Mouse (Mus musculus) limb, embryonic 11.5 days (tissue): ENCODE data around the gene Rsc1a1. TPM values are rescaled to one million over a fixed set of nuclear protein-coding genes. Genes with fewer than 3 reads are reported as not detected.
A peak's percentile ranks its signal among the peaks of the same experiment; 100 is the strongest.

Source experiments
- ATAC-seq: fragments of 200-750 bp; cut with Nextera tagmentation; 2 replicates; pipeline ENCODE4 v1.8.0; 2017; ENCODE audit warnings: low read depth; ENCODE audit not compliant: insufficient number of reproducible peaks, low FRiP score, low TSS enrichment
- DNase-seq: peaks from one replicate; pipeline ENCODE4 v3.0.0-alpha.2; 2015; ENCODE audit warnings: low spot score
- H3K27ac ChIP-seq: fragments of 300-500 bp; sonication (generic); replicated peaks from 2 replicates; pipeline ENCODE4 v1.5.1; 2014; ENCODE audit warnings: low read depth, mild to moderate bottlenecking, low read length
- H3K27me3 ChIP-seq: fragments of 300-500 bp; sonication (generic); 2 replicates; pipeline ENCODE4 v1.6.1; 2014; ENCODE audit warnings: mild to moderate bottlenecking, low read length, mixed read lengths; ENCODE audit not compliant: control insufficient read depth, insufficient read depth
- H3K36me3 ChIP-seq: fragments of 300-500 bp; sonication (generic); 2 replicates; pipeline ENCODE4 v1.6.1; 2014; ENCODE audit warnings: mild to moderate bottlenecking, low read length, moderate library complexity, mixed read lengths; ENCODE audit not compliant: control insufficient read depth, insufficient read depth
- H3K4me1 ChIP-seq: fragments of 300-500 bp; sonication (generic); 2 replicates; pipeline ENCODE4 v1.6.1; 2014; ENCODE audit warnings: low read length, mixed read lengths; ENCODE audit not compliant: control insufficient read depth, insufficient read depth
- H3K4me2 ChIP-seq: fragments of 300-500 bp; sonication (generic); 2 replicates; pipeline ENCODE4 v1.6.1; 2014; ENCODE audit warnings: low read depth, mild to moderate bottlenecking, moderate library complexity; ENCODE audit not compliant: severe bottlenecking
- H3K4me3 ChIP-seq: fragments of 300-500 bp; sonication (generic); 2 replicates; pipeline ENCODE4 v1.5.1; 2014; ENCODE audit warnings: low read depth, low read length
- H3K9ac ChIP-seq: fragments of 300-500 bp; sonication (generic); 2 replicates; pipeline ENCODE4 v1.6.1; 2014; ENCODE audit warnings: mild to moderate bottlenecking, low read length
- H3K9me3 ChIP-seq: fragments of 300-500 bp; sonication (generic); 2 replicates; pipeline ENCODE4 v1.6.1; 2016; ENCODE audit warnings: low read length; ENCODE audit not compliant: control insufficient read depth
- WGBS: fragments of 180-500 bp; shearing (Covaris S2); extraction: QIAGEN DNeasy Blood & Tissue Kit; methylation state at CpG from one replicate; pipeline ENCODE4 v1.1.7; 2014; 5-methylcytosine and 5-hydroxymethylcytosine counted together
- polyA plus RNA-seq: library from polyadenylated mRNA; unstranded; fragments of >200 nt; fragmentation: Nextera tagmentation; extraction: Ambion mirVana; gene quantifications from 2 replicates; pipeline ENCODE4 v1.2.1, GENCODE M21; 2014

The Rsc1a1 gene
- polyA plus RNA-seq, 1 experiment from 2014 or later = 3.5 TPM

- H3K4me1 ChIP-seq = peaks cover under 1% of the 10 kb centered on the region; the same call in 1 of the 2 replicates
- 94% methylated on average over 3 of the region's 3 CpGs for whole genome bisulfite sequencing
- DNase-seq (no peak), ATAC-seq (no peak)
- H3K36me3 ChIP-seq = peaks cover 19% of the 10 kb centered on the region
- no peak overlapping the region for H3K4me2 ChIP-seq
- H3K4me3 ChIP-seq = no peak overlapping the region
- H3K27ac ChIP-seq = no peak overlapping the region
- H3K9me3 ChIP-seq = no peaks in the 10 kb centered on the region
- no peaks in the 10 kb centered on the region for H3K27me3 ChIP-seq
- H3K9ac ChIP-seq = no peak overlapping the region
These were observed 694 bp upstream of the Rsc1a1 start for GRCm38 (mm10) chr4:141686093-141686492.

GRCm38 (mm10) chr4:141682706-141683230 lies 2.6 kb downstream of the Rsc1a1 start:
- H3K4me2 ChIP-seq = no peak overlapping the region

GRCm38 (mm10) chr4:141681767-141682166 lies 3.6 kb downstream of the Rsc1a1 start:
- H3K27me3 ChIP-seq = no peaks in the 10 kb centered on the region
- H3K36me3 ChIP-seq = peaks cover 13% of the 10 kb centered on the region
- peaks cover 12% of the 10 kb centered on the region for H3K4me1 ChIP-seq
- H3K9ac ChIP-seq = no peak overlapping the region
- ATAC-seq (no peak), DNase-seq (no peak)
- no peak overlapping the region for H3K27ac ChIP-seq
- H3K4me3 ChIP-seq = no peak overlapping the region
- no peaks in the 10 kb centered on the region for H3K9me3 ChIP-seq
- no peak overlapping the region for H3K4me2 ChIP-seq
- 66% methylated on average over 7 of the region's 7 CpGs for WGBS

More at GRCm38 (mm10) chr4:141682706-141683230, 2.6 kb downstream of the Rsc1a1 start:
- DNase-seq (no peak), ATAC-seq (no peak)
- Histone ChIP-seq H3K9ac (no peak overlapping the region), H3K4me3 (no peak overlapping the region), H3K9me3 (no peaks in the 10 kb centered on the region), H3K4me1 (peaks cover 12% of the 10 kb centered on the region), H3K27me3 (no peaks in the 10 kb centered on the region), H3K27ac (no peak overlapping the region), H3K36me3 (peaks cover 15% of the 10 kb centered on the region)
- WGBS = 86% methylated on average over 12 of the region's 12 CpGs

GRCm38 (mm10) chr4:141680892-141681291 lies 4.5 kb downstream of the Rsc1a1 start:
- no peaks in the 10 kb centered on the region for H3K9me3 ChIP-seq
- H3K36me3 ChIP-seq = peaks cover 13% of the 10 kb centered on the region
- H3K9ac ChIP-seq = no peak overlapping the region
- no peak overlapping the region for H3K27ac ChIP-seq
- H3K4me2 ChIP-seq = no peak overlapping the region
- DNase-seq (peak; percentile 26), ATAC-seq (no peak)
- 46% methylated on average over 12 of the region's 12 CpGs for WGBS
- H3K4me3 ChIP-seq = no peak overlapping the region
- H3K27me3 ChIP-seq = no peaks in the 10 kb centered on the region
- peaks cover 12% of the 10 kb centered on the region for H3K4me1 ChIP-seq

GRCm38 (mm10) chr4:141679016-141679415 lies 6.4 kb downstream of the Rsc1a1 start:
- WGBS = 68% methylated on average over 2 of the region's 2 CpGs
- Histone ChIP-seq H3K36me3 (no peaks in the 10 kb centered on the region; the same call in 1 of the 2 replicates), H3K27me3 (no peaks in the 10 kb centered on the region), H3K4me2 (no peak overlapping the region), H3K4me1 (peaks cover 12% of the 10 kb centered on the region), H3K9me3 (no peaks in the 10 kb centered on the region), H3K4me3 (no peak overlapping the region), H3K27ac (no peak overlapping the region), H3K9ac (no peak overlapping the region)
- ATAC-seq (no peak), DNase-seq (no peak)

GRCm38 (mm10) chr4:141676462-141676979 lies 8.9 kb downstream of the Rsc1a1 start:
- ATAC-seq = no peak
- WGBS = 83% methylated on average over 5 of the region's 5 CpGs
- DNase-seq = no peak
- Histone ChIP-seq H3K4me3 (no peak overlapping the region), H3K27ac (no peak overlapping the region), H3K9me3 (no peaks in the 10 kb centered on the region), H3K9ac (no peak overlapping the region), H3K27me3 (no peaks in the 10 kb centered on the region), H3K4me1 (peaks cover 12% of the 10 kb centered on the region), H3K4me2 (no peak overlapping the region), H3K36me3 (no peaks in the 10 kb centered on the region)

- Histone ChIP-seq H3K4me2 (no peak overlapping the region), H3K4me1 (no peaks in the 10 kb centered on the region), H3K27ac (no peak overlapping the region), H3K36me3 (no peaks in the 10 kb centered on the region), H3K9ac (no peak overlapping the region), H3K27me3 (no peaks in the 10 kb centered on the region), H3K4me3 (no peak overlapping the region), H3K9me3 (no peaks in the 10 kb centered on the region)
- no peak for DNase-seq
- 76% methylated on average over 13 of the region's 13 CpGs for WGBS
- no peak for ATAC-seq
These were observed 13.1 kb downstream of the Rsc1a1 start for GRCm38 (mm10) chr4:141672325-141672724.

- Histone ChIP-seq H3K4me3 (no peak overlapping the region), H3K27ac (no peak overlapping the region), H3K9ac (no peak overlapping the region), H3K4me2 (no peak overlapping the region), H3K9me3 (no peaks in the 10 kb centered on the region), H3K36me3 (no peaks in the 10 kb centered on the region), H3K27me3 (no peaks in the 10 kb centered on the region), H3K4me1 (no peaks in the 10 kb centered on the region)
- DNase-seq = no peak
- 92% methylated on average over 4 of the region's 4 CpGs for WGBS
- no peak for ATAC-seq
These were observed 14.0 kb downstream of the Rsc1a1 start for GRCm38 (mm10) chr4:141671389-141671788.
